Mouse (Mus musculus): ENCODE measurements around the gene Nedd8. TPM values are rescaled to one million over a fixed set of nuclear protein-coding genes. Genes with fewer than 3 reads are reported as not detected.

Gene Nedd8
- polyA plus RNA-seq, 1 experiment from 2014 or later: 322 TPM

DNA sequence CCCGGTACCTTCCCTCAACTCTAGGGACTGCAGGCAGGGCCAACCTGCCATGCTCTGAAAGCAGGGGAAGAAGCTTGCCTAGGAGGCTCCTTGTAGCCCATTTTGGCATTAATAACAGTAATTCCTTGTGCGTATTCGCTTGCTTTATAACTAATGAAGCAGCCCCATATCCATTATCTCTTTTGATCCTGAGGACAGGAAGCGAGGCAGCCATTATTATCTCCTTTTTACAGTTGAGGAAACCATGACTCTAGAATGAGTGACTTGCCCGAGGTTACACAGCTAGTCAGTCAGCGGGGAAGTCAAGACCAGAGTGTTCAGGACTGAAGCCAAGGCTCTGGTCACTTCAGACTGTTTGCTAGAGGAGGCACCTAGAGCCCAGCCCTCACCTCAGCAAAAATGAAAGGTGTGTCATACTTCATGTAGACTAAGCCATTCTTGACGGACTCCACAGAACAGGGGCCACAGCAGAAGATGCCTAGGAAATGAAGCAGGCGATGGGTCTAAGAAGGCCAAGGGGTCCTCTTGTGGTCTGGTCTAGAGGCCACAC, 34.2 kb upstream of the Nedd8 start:
- Histone ChIP-seq H3K4me1 (peaks cover 31% of the 10 kb centered on the region), H3K9ac (no peak overlapping the region), H3K9me3 (replicated peaks) (no peaks in the 10 kb centered on the region), H3K27me3 (replicated peaks) (no peaks in the 10 kb centered on the region; the same call in none of the 2 replicates), H3K27ac (no peak overlapping the region), H3K4me3 (no peak overlapping the region), H3K4me2 (no peak overlapping the region), H3K36me3 (no peaks in the 10 kb centered on the region)
- no peak for ATAC-seq
- 57% methylated on average over 8 of the region's 8 CpGs for WGBS (ENCODE audit: insufficient replicate concordance)

DNA sequence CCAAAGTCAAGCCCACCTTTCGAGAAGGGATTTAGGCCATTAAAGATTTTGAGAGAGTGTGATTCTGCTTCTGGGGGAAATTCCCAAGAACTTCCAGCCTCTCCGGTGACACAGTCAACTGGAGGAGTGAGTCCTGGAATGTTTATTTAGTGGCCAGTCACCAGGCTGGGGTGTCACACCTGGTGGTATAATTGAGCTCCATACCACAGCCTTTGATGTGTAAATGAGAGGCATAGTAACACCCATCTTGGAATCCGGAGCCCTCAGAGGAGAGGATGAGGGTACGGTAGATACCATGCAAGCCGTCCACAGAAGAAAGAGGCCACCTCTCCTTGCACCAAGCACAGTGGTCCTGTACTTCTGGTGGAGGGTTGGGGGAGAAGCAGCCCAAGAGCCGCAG, 30.8 kb upstream of the Nedd8 start:
- no peaks in the 10 kb centered on the region for H3K9me3 ChIP-seq (replicated peaks)
- ATAC-seq: no peak
- peaks cover 28% of the 10 kb centered on the region for H3K4me1 ChIP-seq
- H3K4me2 ChIP-seq: no peak overlapping the region
- no peak overlapping the region for H3K9ac ChIP-seq
- no peaks in the 10 kb centered on the region for H3K36me3 ChIP-seq
- no peak overlapping the region for H3K27ac ChIP-seq
- no peak overlapping the region for H3K4me3 ChIP-seq
- 70% methylated on average over 6 of the region's 6 CpGs for WGBS (ENCODE audit: insufficient replicate concordance)
- no peaks in the 10 kb centered on the region; the same call in 1 of the 2 replicates for H3K27me3 ChIP-seq (replicated peaks)

DNA sequence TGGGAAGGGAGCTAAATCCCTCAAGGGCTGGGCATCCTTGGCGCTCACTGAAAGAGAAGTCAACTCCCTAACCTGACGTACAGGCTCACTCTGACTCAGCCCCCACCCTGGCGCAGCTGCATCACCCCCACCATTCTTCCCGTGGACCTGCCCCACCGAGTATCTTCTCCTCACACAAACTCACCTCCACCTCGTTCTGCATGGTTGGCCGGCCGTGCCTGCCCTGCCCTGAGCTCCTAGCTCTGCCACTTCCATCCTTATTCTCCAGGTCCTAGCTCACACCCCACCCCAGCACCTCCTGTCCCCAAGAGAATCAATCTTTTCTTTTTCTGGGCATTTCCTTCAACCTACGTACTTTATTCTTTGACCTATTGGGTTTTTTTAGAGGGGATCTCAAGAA, 29.2 kb upstream of the Nedd8 start:
- Histone ChIP-seq H3K27ac (no peak overlapping the region), H3K9ac (no peak overlapping the region), H3K9me3 (replicated peaks) (no peaks in the 10 kb centered on the region), H3K4me1 (peaks cover 12% of the 10 kb centered on the region), H3K27me3 (replicated peaks) (no peaks in the 10 kb centered on the region; the same call in 1 of the 2 replicates), H3K4me3 (no peak overlapping the region), H3K36me3 (no peaks in the 10 kb centered on the region), H3K4me2 (no peak overlapping the region)
- WGBS (ENCODE audit: insufficient replicate concordance): 66% methylated on average over 9 of the region's 9 CpGs
- no peak for ATAC-seq

DNA sequence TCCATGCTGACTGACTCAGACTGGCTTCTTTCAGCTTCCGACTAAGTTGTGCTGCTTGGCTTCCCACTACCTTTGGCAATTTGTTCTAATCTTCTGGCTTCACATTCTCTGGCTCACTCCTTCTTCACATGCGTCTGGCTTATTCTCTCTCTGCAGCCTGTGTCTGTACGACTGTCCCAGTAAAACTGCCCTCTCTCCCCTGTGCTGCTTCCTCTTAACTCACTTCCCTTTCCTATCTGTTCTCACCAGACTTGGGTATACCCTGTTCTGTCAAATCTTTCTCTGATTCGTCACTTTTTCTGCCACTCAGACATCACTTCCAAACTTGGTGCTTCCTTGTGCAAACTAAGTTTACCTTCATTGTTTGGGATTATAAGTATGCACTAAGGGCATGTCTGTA, 25.3 kb upstream of the Nedd8 start:
- no peak overlapping the region for H3K4me3 ChIP-seq
- H3K36me3 ChIP-seq: no peaks in the 10 kb centered on the region
- 43% methylated on average over 4 of the region's 4 CpGs for WGBS (ENCODE audit: insufficient replicate concordance)
- 0 out of 2 replicates have a peak, but pooled peaks cover 5% of the 10 kb centered on the region for H3K4me1 ChIP-seq
- H3K27me3 ChIP-seq (replicated peaks): no peaks in the 10 kb centered on the region
- H3K27ac ChIP-seq: no peak overlapping the region
- ATAC-seq: no peak
- H3K9ac ChIP-seq: no peak overlapping the region
- H3K4me2 ChIP-seq: no peak overlapping the region
- H3K9me3 ChIP-seq (replicated peaks): no peaks in the 10 kb centered on the region

DNA sequence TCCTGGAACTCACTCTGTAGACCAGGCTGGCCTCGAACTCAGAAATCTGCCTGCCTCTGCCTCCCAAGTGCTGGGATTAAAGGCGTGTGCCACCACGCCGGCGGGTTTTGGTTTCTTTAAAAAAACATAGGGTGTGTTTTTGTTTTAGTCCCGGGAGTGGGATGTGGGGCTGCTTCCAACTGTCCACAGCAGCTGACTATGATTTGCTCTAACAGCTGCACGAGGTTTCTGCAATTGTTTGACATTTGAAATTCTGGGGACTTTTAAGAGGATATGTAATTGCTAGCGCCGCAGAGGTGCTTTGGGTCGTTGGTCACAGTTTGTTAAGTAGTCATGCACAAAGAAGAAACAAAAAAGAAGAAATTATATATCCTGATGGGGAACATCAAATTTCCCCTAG, 17.5 kb upstream of the Nedd8 start:
- H3K9ac ChIP-seq: no peak overlapping the region
- H3K4me3 ChIP-seq: no peak overlapping the region
- no peaks in the 10 kb centered on the region for H3K36me3 ChIP-seq
- H3K4me2 ChIP-seq: no peak overlapping the region
- no peak for ATAC-seq
- no peaks in the 10 kb centered on the region for H3K9me3 ChIP-seq (replicated peaks)
- 67% methylated on average over 10 of the region's 10 CpGs for WGBS (ENCODE audit: insufficient replicate concordance)
- H3K27ac ChIP-seq: no peak overlapping the region
- H3K4me1 ChIP-seq: no peaks in the 10 kb centered on the region
- peaks cover 3% of the 10 kb centered on the region; the same call in 1 of the 2 replicates for H3K27me3 ChIP-seq (replicated peaks)

DNA sequence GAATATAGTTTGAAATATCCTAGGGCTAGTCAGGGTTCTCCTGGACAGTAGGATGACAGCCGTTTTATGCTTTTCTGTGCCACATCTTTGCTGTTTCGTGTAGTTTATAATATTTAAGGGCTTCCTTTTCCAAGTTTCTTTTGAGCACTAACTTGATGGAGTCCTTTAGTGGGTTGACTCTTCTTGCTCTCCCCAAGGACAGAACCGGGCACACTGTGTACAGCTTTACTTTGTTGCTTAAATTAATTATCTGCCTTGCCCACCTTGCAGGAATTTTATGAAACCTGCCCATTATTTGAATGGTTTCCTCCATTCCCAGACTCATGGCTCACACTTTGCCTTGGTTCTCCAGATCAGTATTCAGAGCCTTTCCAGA, 10.2 kb upstream of the Nedd8 start:
- Histone ChIP-seq H3K36me3 (peaks cover 35% of the 10 kb centered on the region), H3K9me3 (replicated peaks) (no peaks in the 10 kb centered on the region), H3K27ac (peak overlapping the region; percentile 88), H3K9ac (peak overlapping the region; percentile 82), H3K4me2 (peak overlapping the region; percentile 80), H3K4me1 (peaks cover 21% of the 10 kb centered on the region), H3K27me3 (replicated peaks) (0 out of 2 replicates have a peak, but pooled peaks cover 3% of the 10 kb centered on the region), H3K4me3 (peak overlapping the region; percentile 78)
- ATAC-seq: peak; percentile 17
- WGBS (ENCODE audit: insufficient replicate concordance): 15% methylated on average over 3 of the region's 3 CpGs

DNA sequence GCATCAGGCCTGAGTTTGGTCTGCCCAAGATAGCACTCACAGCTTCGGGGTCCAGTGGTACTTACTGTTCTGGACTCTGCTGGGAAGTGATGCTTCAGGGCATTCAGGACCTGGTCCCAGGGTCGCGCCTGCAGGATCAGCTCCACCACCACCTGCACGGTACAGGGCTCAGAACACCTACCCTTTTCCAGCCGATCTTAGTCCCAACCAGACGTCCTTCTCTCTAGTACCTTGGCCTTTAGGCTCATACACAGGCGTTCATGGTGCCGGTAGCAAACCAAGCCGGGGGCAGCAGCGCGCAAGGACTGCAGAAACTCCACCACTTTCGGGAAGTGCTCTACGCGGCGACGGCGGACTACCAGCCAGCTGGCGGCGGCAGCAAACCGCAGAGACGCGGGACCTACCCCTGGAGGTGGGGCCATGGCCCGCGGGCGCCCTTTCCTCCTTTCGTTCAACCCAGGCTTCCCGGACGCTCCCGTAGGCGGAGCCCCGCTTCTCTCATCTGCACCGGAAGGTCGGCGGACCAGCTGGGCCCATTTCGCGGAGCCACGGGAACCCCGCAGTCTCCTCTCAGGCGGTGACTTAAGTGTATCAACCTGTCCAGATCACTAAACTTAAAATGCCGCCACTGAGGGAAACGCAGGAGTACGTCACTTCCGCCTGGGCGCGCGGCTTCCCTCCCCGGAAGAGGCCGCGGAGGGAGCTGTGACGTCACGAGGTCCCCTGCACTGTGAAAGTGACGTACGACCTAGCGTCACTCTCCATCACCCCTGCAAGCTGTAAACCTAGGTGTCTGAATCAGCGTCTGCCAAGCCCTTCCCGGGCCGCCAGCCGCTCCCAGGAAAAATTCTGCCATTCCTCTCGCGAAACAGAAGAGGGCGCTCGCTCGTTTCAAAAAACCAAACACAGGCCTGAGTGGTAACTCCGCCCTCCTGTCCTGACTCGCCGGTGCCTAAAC, 9.5 kb upstream of the Nedd8 start, which contains the start of gene Tinf2:
Gene Tinf2, minus strand, starts transcription at position 661 of the 958 bp plus-strand sequence.
- peak; percentile 94 for ATAC-seq
- H3K9ac ChIP-seq: peak within 1 kb of the TSS; percentile 82
- no peaks in the 10 kb centered on the region for H3K9me3 ChIP-seq (replicated peaks)
- under 1% methylated on average over 66 of the region's 66 CpGs for WGBS (ENCODE audit: insufficient replicate concordance)
- H3K36me3 ChIP-seq: peaks cover 41% of the 10 kb centered on the region
- 0 out of 2 replicates have a peak, but pooled peaks cover 2% of the 10 kb centered on the region for H3K27me3 ChIP-seq (replicated peaks)
- peak within 1 kb of the TSS; percentile 78 for H3K4me3 ChIP-seq
- peak within 1 kb of the TSS; percentile 80 for H3K4me2 ChIP-seq
- peak within 1 kb of the TSS; percentile 88 for H3K27ac ChIP-seq
- H3K4me1 ChIP-seq: peaks cover 21% of the 10 kb centered on the region

DNA sequence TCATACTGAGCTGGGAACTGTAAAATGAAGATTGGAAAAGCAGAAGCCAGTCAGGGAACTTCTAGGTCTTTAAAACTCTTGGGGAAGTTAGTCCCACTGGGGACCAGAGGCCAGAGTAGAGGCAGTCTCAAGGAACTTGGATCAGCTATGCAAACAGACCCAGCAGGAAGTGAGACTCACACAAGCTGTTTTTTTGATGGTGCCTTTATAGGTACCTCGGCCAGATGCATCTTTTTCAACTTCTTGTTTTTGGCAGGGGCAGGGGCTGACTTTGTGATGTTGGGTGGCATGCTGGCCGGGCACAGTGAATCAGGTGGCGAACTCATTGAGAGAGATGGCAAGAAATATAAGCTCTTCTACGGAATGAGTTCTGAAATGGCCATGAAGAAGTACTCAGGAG, 5.7 kb upstream of the Nedd8 start:
- ATAC-seq: no peak
- Histone ChIP-seq H3K9me3 (replicated peaks) (no peaks in the 10 kb centered on the region), H3K27me3 (replicated peaks) (no peaks in the 10 kb centered on the region), H3K27ac (no peak overlapping the region), H3K4me2 (no peak overlapping the region), H3K4me3 (no peak overlapping the region), H3K36me3 (peaks cover 60% of the 10 kb centered on the region), H3K9ac (no peak overlapping the region), H3K4me1 (peaks cover 32% of the 10 kb centered on the region)
- 70% methylated on average over 4 of the region's 4 CpGs for WGBS (ENCODE audit: insufficient replicate concordance)

DNA sequence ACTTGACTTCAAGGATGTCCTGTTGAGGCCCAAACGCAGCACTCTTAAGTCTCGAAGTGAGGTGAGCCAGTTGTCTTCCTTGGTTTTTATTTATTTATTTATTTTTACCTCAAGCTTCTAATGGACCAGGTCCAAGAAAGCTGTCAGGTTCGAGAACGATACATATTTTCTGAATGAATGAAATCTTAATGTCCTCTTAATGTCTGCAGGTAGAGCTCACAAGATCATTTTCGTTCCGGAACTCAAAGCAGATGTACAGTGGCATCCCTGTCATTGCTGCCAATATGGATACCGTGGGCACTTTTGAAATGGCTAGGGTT, 777 bp upstream of the Nedd8 start:
- no peaks in the 10 kb centered on the region for H3K27me3 ChIP-seq (replicated peaks)
- H3K9me3 ChIP-seq (replicated peaks): no peaks in the 10 kb centered on the region
- ATAC-seq: no peak
- peak overlapping the region; percentile 85 for H3K9ac ChIP-seq
- H3K4me3 ChIP-seq: peak overlapping the region; percentile 85
- H3K4me2 ChIP-seq: peak overlapping the region; percentile 83
- H3K36me3 ChIP-seq: peaks cover 45% of the 10 kb centered on the region
- WGBS (ENCODE audit: insufficient replicate concordance): 57% methylated on average over 7 of the region's 7 CpGs
- peaks cover 38% of the 10 kb centered on the region for H3K4me1 ChIP-seq
- H3K27ac ChIP-seq: peak overlapping the region; percentile 90

DNA sequence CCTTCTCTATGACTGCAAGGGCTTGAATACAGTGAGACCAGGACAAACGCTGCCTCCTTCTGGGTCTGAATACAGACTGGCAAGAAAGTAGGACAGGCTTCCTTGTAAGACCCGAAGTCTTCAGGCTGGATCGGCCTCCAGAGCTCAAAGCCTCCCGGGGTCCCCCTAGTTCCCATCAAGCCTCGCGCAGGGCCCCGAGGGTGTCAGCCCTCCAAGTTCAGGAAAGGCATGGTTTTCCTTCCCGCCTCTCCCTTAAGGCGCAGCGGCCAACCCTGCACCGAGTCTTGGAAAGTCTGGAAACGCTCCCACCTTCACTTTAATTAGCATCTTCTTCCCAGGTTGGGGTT, 465 bp downstream of the Nedd8 start:
- Histone ChIP-seq H3K27ac (peak overlapping the region; percentile 90), H3K4me3 (peak overlapping the region; percentile 85), H3K4me2 (peak overlapping the region; percentile 83), H3K27me3 (replicated peaks) (no peaks in the 10 kb centered on the region), H3K9me3 (replicated peaks) (no peaks in the 10 kb centered on the region), H3K4me1 (peaks cover 38% of the 10 kb centered on the region), H3K9ac (peak overlapping the region; percentile 85), H3K36me3 (peaks cover 37% of the 10 kb centered on the region)
- ATAC-seq: peak; percentile 19
- 1% methylated on average over 12 of the region's 12 CpGs for WGBS (ENCODE audit: insufficient replicate concordance)

DNA sequence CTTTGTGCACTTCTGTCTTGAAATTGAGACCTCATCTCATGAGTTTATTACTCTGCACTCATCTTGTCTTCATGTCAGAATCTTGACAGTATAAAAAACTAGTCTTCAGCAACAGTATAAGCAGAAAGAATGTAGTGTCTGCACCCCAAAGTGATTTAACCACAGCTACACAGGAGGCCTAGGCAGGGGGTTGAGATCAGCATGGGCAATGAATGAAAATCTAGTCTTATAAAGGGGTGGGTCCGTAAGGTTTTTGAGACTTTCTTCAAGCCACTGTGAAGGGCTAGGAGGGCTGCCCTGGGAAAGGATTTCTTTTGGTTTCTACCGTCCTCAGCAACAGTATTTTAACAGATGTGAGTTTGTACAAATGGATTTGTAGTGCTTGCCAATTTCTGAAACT, 11.3 kb downstream of the Nedd8 start:
- WGBS (ENCODE audit: insufficient replicate concordance): 52% methylated on average over 2 of the region's 2 CpGs
- peak overlapping the region; percentile 69 for H3K4me3 ChIP-seq
- H3K27ac ChIP-seq: peak overlapping the region; percentile 70; the same call in 1 of the 2 replicates
- no peaks in the 10 kb centered on the region for H3K27me3 ChIP-seq (replicated peaks)
- ATAC-seq: no peak
- H3K4me1 ChIP-seq: peaks cover 23% of the 10 kb centered on the region
- peak overlapping the region; percentile 75; the same call in 1 of the 2 replicates for H3K9ac ChIP-seq
- H3K9me3 ChIP-seq (replicated peaks): no peaks in the 10 kb centered on the region
- peak overlapping the region; percentile 68 for H3K4me2 ChIP-seq
- H3K36me3 ChIP-seq: peaks cover 45% of the 10 kb centered on the region

DNA sequence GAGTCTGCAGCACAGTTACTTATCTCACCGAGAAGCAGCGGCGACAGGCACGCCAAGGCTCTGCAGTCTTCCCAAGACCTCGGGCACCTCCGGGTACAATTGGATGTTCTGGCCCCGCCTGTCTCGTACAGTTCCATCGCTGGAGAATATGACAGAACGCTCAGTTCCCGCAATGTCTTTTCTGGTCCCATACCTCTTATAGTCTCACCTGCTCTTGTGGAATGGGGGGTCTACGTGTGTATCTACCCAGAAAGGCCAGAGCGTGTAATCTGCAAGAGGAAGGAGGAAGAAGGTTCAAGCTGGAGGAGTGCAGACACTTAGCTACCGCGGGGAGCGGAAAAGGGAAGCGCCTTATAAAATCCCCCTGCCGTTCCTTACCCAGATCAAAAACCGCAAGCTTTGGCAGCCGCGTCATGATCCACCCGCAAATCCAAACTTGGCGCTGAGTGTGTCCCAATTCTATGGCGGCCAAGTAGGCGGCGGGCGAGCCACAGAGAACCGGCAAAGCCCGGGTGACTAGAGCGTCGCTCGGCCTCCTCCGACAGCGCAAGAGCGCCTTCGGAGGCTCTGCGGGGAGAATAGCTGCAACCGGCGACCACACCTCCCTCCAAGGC, 11.9 kb downstream of the Nedd8 start, which contains the start of gene Mdp1:
Gene Mdp1, minus strand, starts transcription at position 549 of the 614 bp plus-strand sequence.
- no peaks in the 10 kb centered on the region for H3K27me3 ChIP-seq (replicated peaks)
- WGBS (ENCODE audit: insufficient replicate concordance): under 1% methylated on average over 39 of the region's 39 CpGs
- ATAC-seq: peak; percentile 94
- peak within 1 kb of the TSS; percentile 70 for H3K27ac ChIP-seq
- H3K9me3 ChIP-seq (replicated peaks): no peaks in the 10 kb centered on the region
- H3K36me3 ChIP-seq: peaks cover 43% of the 10 kb centered on the region
- peak within 1 kb of the TSS; percentile 75 for H3K9ac ChIP-seq
- peak within 1 kb of the TSS; percentile 69 for H3K4me3 ChIP-seq
- H3K4me2 ChIP-seq: peak within 1 kb of the TSS; percentile 68
- peaks cover 23% of the 10 kb centered on the region for H3K4me1 ChIP-seq
